Mouse (Mus musculus) G1E (cell line): ENCODE results near the gene Gfy.

Experiments
- CTCF ChIP-seq: IDR thresholded peaks from 2 replicates; pipeline ENCODE4 v1.5.1; 2012; ENCODE audit warnings: low read depth, low read length, inconsistent platforms, mixed read lengths
- GATA1 ChIP-seq: IDR thresholded peaks from 2 replicates; pipeline ENCODE4 v1.6.1; 2012; ENCODE audit warnings: borderline replicate concordance, low read length, inconsistent platforms, mixed read lengths

DNA sequence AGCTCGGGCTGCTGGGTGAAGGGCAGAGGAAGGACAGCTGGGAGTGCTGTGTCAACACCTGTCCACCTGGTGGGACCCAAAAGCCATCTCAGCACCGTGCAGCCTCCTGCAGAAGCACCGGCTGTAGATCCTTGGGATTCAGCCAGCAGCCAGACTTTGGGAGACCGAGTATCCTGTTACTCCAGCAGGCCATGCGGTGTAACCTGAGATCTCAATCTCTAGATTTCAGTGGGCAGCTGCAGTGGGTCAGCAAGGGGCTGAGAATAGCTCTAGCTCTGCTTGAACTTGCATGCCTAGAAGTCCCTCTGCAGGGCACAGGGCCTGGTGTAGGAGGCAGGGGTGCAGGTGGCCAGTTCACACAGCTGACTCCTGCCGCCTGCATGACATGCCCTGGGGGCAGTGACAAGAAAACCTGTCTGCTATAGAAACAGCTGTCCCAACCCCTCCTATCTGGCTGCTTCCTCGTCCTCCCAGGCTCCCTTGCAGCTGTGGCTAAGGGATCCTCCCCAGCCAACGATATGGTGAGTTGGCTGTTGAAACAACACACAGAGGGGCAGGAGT is 12.5 kb upstream of the Gfy start:
- TF ChIP-seq CTCF (no peak), GATA1 (no peak)
